Mouse (Mus musculus) bone marrow, adult 2 months (tissue): Measurements from ENCODE around the gene Tpd52l1.

Experiments used
- CTCF ChIP-seq: fragments of 200-500 bp; IDR thresholded peaks from 2 replicates; pipeline ENCODE4 v1.5.1; 2011; ENCODE audit warnings: low read length, control low read depth; ENCODE audit not compliant: control insufficient read depth, insufficient read depth
- POLR2A ChIP-seq: fragments of 200-500 bp; IDR thresholded peaks from 2 replicates; pipeline ENCODE4 v1.6.1; 2011; ENCODE audit warnings: low read depth, mild to moderate bottlenecking, control low read depth, low read length, borderline replicate concordance; ENCODE audit not compliant: control insufficient read depth

DNA sequence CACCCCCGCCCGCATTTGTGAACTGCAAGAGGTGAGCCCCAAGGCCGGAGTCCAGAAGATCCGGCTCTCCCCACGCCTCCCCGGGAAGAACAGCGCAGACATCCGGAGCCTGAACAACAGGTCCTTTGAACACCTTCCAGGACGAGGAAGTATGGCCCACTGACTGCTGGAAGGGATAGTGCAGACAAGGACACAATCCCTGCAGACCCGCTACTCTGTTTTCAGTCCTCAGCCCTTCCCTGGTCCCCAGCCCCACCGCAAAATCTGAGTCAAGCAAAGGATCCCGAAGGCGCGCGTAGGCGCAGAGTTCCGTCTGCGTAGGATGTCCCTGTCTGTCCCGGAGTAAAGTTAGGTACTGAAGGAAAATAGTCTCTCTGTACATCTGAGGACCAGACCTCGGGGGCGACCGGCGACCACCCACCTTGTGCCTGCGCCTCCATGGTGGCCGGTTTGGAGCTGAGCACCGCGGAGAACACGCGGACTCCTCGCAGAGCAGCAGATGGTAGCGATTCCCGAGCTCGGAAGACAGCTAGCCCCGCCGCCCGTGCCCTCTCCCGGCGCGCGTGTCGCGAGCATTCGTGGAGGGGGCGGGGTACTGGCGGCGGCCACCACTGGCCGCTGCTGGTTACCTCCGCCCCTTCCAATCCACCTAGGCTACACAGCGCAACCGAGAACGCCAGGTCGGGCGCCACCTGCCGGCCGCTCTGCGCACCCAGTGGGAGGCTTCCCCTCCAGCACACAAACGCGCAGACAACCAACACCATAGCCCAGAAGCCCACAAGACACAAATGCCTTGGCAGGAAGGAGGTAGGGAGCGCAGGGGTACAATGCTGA is at the start of gene Tpd52l1:
- TF ChIP-seq CTCF (peak; percentile 57), POLR2A (no peak)
